Mouse (Mus musculus): Measurements from ENCODE around the gene Usp48. TPM values are rescaled to one million over a fixed set of nuclear protein-coding genes. Genes with fewer than 3 reads are reported as not detected.

Usp48 gene
- total and polyA plus RNA-seq, 3 experiments, result 71.2 to 206 (median 137) TPM

DNA sequence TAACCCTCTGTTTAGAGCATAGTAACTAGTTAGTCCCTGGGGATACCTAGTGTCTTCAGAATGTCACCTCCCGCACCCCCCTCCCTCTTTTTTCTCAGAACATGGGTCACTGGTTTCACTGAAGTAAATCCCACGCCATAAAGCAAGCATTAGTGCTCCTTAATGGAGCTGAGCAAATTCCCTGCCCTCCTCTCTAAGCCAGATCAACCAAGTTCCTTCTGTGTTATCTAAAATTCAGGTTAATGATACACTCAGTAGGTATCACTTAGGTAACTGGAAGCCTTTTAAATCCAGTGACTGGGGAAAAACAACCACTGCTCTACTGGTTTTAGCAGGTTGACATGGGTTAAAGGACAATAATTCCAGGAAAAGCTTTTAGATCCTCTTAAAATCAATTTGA, 48.5 kb downstream of the Usp48 start:
- peaks cover 97% of the 10 kb centered on the region for H3K36me3 ChIP-seq (replicated peaks)
- H3K9me3 ChIP-seq (replicated peaks), result no peaks in the 10 kb centered on the region
- no peaks in the 10 kb centered on the region for H3K27me3 ChIP-seq (ENCODE audit: insufficient read depth, low read length)
- DNase-seq (ENCODE audit: low spot score) (no peak), ATAC-seq (ENCODE audit: extremely low read depth, insufficient number of reproducible peaks, low FRiP score, poor library complexity, severe bottlenecking) (no peak)
- no peak for TF ChIP-seq CTCF (IDR thresholded peaks at IDR 0.05; ENCODE audit: low read depth, low read length)
- no peak for TF ChIP-seq POLR2AphosphoS5 (IDR thresholded peaks at IDR 0.05; ENCODE audit: insufficient replicate concordance, low read depth, low read length)
- no peak for TF ChIP-seq GATA1 (IDR thresholded peaks at IDR 0.05; ENCODE audit: borderline replicate concordance, low read length)
- no peak for TF ChIP-seq GATA2 (IDR thresholded peaks at IDR 0.05; ENCODE audit: borderline replicate concordance, low read depth, low read length)
- TF ChIP-seq TAL1 (conservative IDR thresholded peaks at IDR 0.05; ENCODE audit: low read depth, low read length), result no peak
- H3K4me3 ChIP-seq (ENCODE audit: low read depth, low read length), result no peak overlapping the region
- H3K4me1 ChIP-seq (ENCODE audit: insufficient read depth, low read depth, low read length), result peaks cover 19% of the 10 kb centered on the region

DNA sequence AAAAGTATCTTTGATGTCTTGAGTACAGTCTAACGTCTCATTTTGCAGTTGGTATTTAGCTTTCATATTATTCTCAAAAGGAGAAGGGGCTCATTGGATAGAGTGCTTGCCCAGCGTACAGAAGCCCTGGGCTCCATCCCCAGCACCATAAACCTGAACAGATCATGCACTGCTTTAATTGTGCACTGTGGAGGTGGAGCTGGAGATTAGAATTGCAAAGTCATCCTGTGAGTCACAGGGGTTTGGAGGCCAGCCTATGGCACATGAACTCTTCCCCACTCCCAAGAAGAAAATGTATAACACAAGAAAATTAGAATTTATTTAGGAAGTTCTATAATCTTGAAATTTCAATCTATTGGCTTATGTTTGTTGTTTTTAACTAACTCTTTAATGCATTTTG, 49.9 kb downstream of the Usp48 start:
- ATAC-seq (ENCODE audit: extremely low read depth, insufficient number of reproducible peaks, low FRiP score, poor library complexity, severe bottlenecking), result peak; percentile 63
- no peak for DNase-seq (ENCODE audit: low spot score)
- H3K4me3 ChIP-seq (ENCODE audit: low read depth, low read length), result no peak overlapping the region
- TF ChIP-seq GATA1 (IDR thresholded peaks at IDR 0.05; ENCODE audit: borderline replicate concordance, low read length) (no peak), TAL1 (conservative IDR thresholded peaks at IDR 0.05; ENCODE audit: low read depth, low read length) (no peak), CTCF (IDR thresholded peaks at IDR 0.05; ENCODE audit: low read depth, low read length) (no peak), GATA2 (IDR thresholded peaks at IDR 0.05; ENCODE audit: borderline replicate concordance, low read depth, low read length) (no peak), POLR2AphosphoS5 (IDR thresholded peaks at IDR 0.05; ENCODE audit: insufficient replicate concordance, low read depth, low read length) (no peak)
- H3K4me1 ChIP-seq (ENCODE audit: insufficient read depth, low read depth, low read length), result peaks cover 19% of the 10 kb centered on the region
- H3K36me3 ChIP-seq (replicated peaks), result peaks cover 96% of the 10 kb centered on the region
- H3K27me3 ChIP-seq (ENCODE audit: insufficient read depth, low read length), result no peaks in the 10 kb centered on the region
- no peaks in the 10 kb centered on the region for H3K9me3 ChIP-seq (replicated peaks)

DNA sequence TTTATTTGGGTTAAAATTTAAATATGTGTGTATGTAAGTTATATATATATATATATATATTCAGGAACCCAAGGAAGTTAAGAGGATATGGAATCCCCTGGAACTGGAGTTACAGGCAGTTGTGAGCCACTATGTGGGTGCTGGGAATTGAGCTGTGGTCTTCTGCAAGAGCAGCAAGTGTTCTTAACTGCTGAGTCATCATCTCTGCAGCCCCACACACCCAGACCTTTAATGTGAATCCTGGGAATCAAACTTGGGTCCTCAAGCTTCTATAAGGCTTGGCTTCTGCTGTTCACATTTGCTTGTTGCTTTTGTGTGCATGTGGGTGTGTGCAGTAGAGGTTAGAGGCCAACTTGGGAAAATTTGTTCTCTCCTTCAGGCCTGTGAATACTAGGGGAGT, 52.7 kb downstream of the Usp48 start:
- TF ChIP-seq POLR2AphosphoS5 (IDR thresholded peaks at IDR 0.05; ENCODE audit: insufficient replicate concordance, low read depth, low read length) (no peak), GATA2 (IDR thresholded peaks at IDR 0.05; ENCODE audit: borderline replicate concordance, low read depth, low read length) (no peak), TAL1 (conservative IDR thresholded peaks at IDR 0.05; ENCODE audit: low read depth, low read length) (no peak)
- Histone ChIP-seq H3K36me3 (replicated peaks) (peaks cover 97% of the 10 kb centered on the region), H3K4me1 (ENCODE audit: insufficient read depth, low read depth, low read length) (peaks cover 15% of the 10 kb centered on the region), H3K4me3 (ENCODE audit: low read depth, low read length) (no peak overlapping the region), H3K27me3 (ENCODE audit: insufficient read depth, low read length) (no peaks in the 10 kb centered on the region), H3K9me3 (replicated peaks) (no peaks in the 10 kb centered on the region)
- ATAC-seq (ENCODE audit: extremely low read depth, insufficient number of reproducible peaks, low FRiP score, poor library complexity, severe bottlenecking) (no peak), DNase-seq (ENCODE audit: low spot score) (no peak)

DNA sequence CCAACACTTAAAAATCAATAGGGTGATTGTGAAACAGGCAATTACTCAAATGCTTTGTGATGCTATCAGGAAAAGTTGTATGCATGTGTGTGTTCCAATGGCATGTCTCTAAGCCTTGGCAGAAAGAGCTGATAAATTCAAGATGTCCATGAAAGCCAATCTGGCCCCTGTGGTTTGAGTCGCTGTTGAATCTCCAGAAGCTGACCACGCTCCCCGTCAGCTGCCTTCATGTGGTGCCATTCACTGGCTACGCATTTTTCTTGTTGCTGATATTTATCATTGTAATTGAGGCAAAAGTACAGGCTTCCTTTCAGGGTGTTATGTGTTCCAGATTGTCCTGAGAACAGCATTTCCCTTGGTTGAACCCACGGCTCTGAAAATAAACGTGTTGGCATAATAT, 54.1 kb downstream of the Usp48 start:
- H3K4me3 ChIP-seq (ENCODE audit: low read depth, low read length), result no peak overlapping the region
- TF ChIP-seq TAL1 (conservative IDR thresholded peaks at IDR 0.05; ENCODE audit: low read depth, low read length), result no peak
- TF ChIP-seq GATA1 (IDR thresholded peaks at IDR 0.05; ENCODE audit: borderline replicate concordance, low read length), result no peak
- TF ChIP-seq GATA2 (IDR thresholded peaks at IDR 0.05; ENCODE audit: borderline replicate concordance, low read depth, low read length), result no peak
- TF ChIP-seq POLR2AphosphoS5 (IDR thresholded peaks at IDR 0.05; ENCODE audit: insufficient replicate concordance, low read depth, low read length), result no peak
- no peak for TF ChIP-seq CTCF (IDR thresholded peaks at IDR 0.05; ENCODE audit: low read depth, low read length)
- no peaks in the 10 kb centered on the region for H3K9me3 ChIP-seq (replicated peaks)
- peaks cover 98% of the 10 kb centered on the region for H3K36me3 ChIP-seq (replicated peaks)
- H3K4me1 ChIP-seq (ENCODE audit: insufficient read depth, low read depth, low read length), result peaks cover 12% of the 10 kb centered on the region
- DNase-seq (ENCODE audit: low spot score), result no peak
- no peak for ATAC-seq (ENCODE audit: extremely low read depth, insufficient number of reproducible peaks, low FRiP score, poor library complexity, severe bottlenecking)
- H3K27me3 ChIP-seq (ENCODE audit: insufficient read depth, low read length), result no peaks in the 10 kb centered on the region

DNA sequence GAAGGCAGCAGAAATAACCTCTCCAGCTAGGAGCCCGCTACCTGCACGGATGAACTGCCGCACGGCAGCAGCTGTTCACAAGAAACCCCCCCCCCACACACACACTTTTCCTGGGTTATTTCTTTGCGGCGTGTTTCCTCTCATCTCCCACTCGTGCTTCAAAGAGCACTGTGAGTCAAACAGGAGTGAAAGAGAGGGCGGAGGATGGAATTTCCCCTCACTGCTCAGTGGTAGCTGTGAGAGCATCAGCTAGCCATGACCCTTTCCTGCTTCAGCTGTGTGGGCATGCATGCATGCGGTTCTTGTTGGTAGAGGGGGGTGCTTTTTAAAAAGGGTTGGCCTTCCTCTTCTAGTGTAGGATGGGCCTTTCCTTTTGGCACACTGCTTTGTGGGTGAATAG, 54.7 kb downstream of the Usp48 start:
- no peak for DNase-seq (ENCODE audit: low spot score)
- no peak for TF ChIP-seq GATA2 (IDR thresholded peaks at IDR 0.05; ENCODE audit: borderline replicate concordance, low read depth, low read length)
- TF ChIP-seq POLR2AphosphoS5 (IDR thresholded peaks at IDR 0.05; ENCODE audit: insufficient replicate concordance, low read depth, low read length), result no peak
- no peak for TF ChIP-seq CTCF (IDR thresholded peaks at IDR 0.05; ENCODE audit: low read depth, low read length)
- TF ChIP-seq GATA1 (IDR thresholded peaks at IDR 0.05; ENCODE audit: borderline replicate concordance, low read length), result no peak
- TF ChIP-seq TAL1 (conservative IDR thresholded peaks at IDR 0.05; ENCODE audit: low read depth, low read length), result no peak
- ATAC-seq (ENCODE audit: extremely low read depth, insufficient number of reproducible peaks, low FRiP score, poor library complexity, severe bottlenecking), result no peak
- Histone ChIP-seq H3K36me3 (replicated peaks) (peaks cover 98% of the 10 kb centered on the region), H3K27me3 (ENCODE audit: insufficient read depth, low read length) (no peaks in the 10 kb centered on the region), H3K9me3 (replicated peaks) (no peaks in the 10 kb centered on the region), H3K4me1 (ENCODE audit: insufficient read depth, low read depth, low read length) (peaks cover 7% of the 10 kb centered on the region; the same call in 1 of the 2 replicates), H3K4me3 (ENCODE audit: low read depth, low read length) (no peak overlapping the region)

DNA sequence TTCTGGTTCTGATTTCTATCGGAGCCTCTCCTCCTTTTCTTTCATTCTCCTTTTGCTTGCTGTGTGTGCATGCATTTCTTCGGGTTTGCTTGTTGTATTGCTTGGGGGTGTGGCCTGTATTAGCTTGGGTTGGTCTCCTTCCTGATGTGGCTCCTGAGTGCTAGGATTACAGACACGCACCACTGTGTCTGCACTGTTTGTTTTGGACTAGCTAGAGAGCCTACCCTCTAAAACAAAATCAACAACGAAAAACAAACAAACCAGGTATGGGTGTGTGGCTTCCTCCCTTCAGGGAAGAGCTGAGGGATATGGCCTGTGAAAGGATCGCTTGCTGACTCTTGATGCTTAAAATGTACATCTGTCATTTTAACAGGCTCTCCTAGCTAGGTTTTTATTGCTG, 57.4 kb downstream of the Usp48 start:
- no peaks in the 10 kb centered on the region for H3K27me3 ChIP-seq (ENCODE audit: insufficient read depth, low read length)
- TF ChIP-seq CTCF (IDR thresholded peaks at IDR 0.05; ENCODE audit: low read depth, low read length) (no peak), GATA2 (IDR thresholded peaks at IDR 0.05; ENCODE audit: borderline replicate concordance, low read depth, low read length) (no peak), TAL1 (conservative IDR thresholded peaks at IDR 0.05; ENCODE audit: low read depth, low read length) (no peak), GATA1 (IDR thresholded peaks at IDR 0.05; ENCODE audit: borderline replicate concordance, low read length) (no peak), POLR2AphosphoS5 (IDR thresholded peaks at IDR 0.05; ENCODE audit: insufficient replicate concordance, low read depth, low read length) (no peak)
- H3K4me1 ChIP-seq (ENCODE audit: insufficient read depth, low read depth, low read length), result peaks cover 4% of the 10 kb centered on the region; the same call in 1 of the 2 replicates
- H3K4me3 ChIP-seq (ENCODE audit: low read depth, low read length), result no peak overlapping the region
- peaks cover 98% of the 10 kb centered on the region for H3K36me3 ChIP-seq (replicated peaks)
- ATAC-seq (ENCODE audit: extremely low read depth, insufficient number of reproducible peaks, low FRiP score, poor library complexity, severe bottlenecking) (no peak), DNase-seq (ENCODE audit: low spot score) (no peak)
- H3K9me3 ChIP-seq (replicated peaks), result no peaks in the 10 kb centered on the region

Data from G1E (cell line).